Comparison of ENCODE assay signal across 11 mouse cellular contexts in the genomic region with DNA sequence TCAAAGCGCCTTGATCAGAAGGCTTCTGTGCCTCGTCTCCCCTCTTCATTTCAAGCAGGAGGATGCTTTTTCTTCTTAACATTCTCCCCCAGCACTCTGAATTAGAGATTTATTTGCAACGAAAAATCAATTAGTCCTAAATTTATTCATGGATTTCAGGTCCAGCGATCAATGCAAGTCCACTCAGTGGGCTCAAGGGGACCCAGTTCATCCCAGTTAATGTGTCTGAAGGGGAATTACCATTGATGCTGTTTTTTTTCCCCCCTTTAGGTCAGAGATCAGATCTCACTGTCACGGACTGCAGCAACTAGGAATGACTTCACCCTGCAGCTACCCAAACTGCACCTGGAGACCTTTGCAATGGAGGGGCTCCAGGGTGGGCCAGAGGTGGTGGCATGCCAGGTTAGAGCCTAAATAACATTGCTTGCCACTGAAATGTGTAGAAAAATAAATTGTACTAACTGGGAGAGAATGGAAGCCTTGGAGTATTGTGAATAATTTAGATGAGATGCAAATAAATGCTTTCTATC.
DNase-seq lines count a peak whose midpoint lies in the region; ATAC-seq lines count a peak whose summit lies in the region.
"Had no signal": no experiment of that assay in that cellular context is flagged by ENCODE, and none has a peak within 500 bp of the region (broad histone marks: within the 10 kb centered on the region; RNA-seq: fewer than 3 reads in every experiment).

No protein-coding gene starts in this region.

- no peak for DNase-seq in forebrain, embryonic 10.5 days (ENCODE audit: extremely low spot score, low spot score)
- no peak for DNase-seq in forebrain, embryonic 11.5 days (ENCODE audit: low spot score)
- DNase-seq in embryonic facial prominence, embryonic 14.5 days (ENCODE audit: low spot score): no peak
- no peak for DNase-seq in hindbrain, embryonic 14.5 days (ENCODE audit: low spot score)
- DNase-seq in midbrain, embryonic 14.5 days: peak; percentile 36
- no peak for DNase-seq in MN1 (ENCODE audit: low spot score)
- DNase-seq in heart, postnatal 10 days: no peak
- DNase-seq in cerebellum, adult 8-10 months: no peak

- no peak overlapping the region for H3K9ac ChIP-seq in forebrain, embryonic 11.5 days (ENCODE audit: low read length)
- H3K9ac ChIP-seq in embryonic facial prominence, embryonic 14.5 days (ENCODE audit: low read depth, low read length): no peak overlapping the region
- H3K9ac ChIP-seq in hindbrain, embryonic 14.5 days: no peak overlapping the region; the same call in 1 of the 2 replicates
- H3K9ac ChIP-seq in midbrain, embryonic 14.5 days (replicated peaks; ENCODE audit: low read length): no peak overlapping the region
- H3K9ac ChIP-seq: embryonic facial prominence, embryonic 13.5 days; liver, postnatal 0 days had no signal

- H3K4me3 ChIP-seq in forebrain, embryonic 10.5 days: 0 out of 2 replicates have a peak overlapping the region, but pooled peaks have one; percentile 25
- H3K4me3 ChIP-seq in forebrain, embryonic 11.5 days (ENCODE audit: low read depth, low read length): no peak overlapping the region
- no peak overlapping the region for H3K4me3 ChIP-seq in embryonic facial prominence, embryonic 14.5 days (ENCODE audit: low read depth, low read length)
- H3K4me3 ChIP-seq in hindbrain, embryonic 14.5 days (replicated peaks; ENCODE audit: low read length): no peak overlapping the region
- H3K4me3 ChIP-seq in midbrain, embryonic 14.5 days (replicated peaks; ENCODE audit: low read depth, low read length): peak overlapping the region; percentile 7; the same call in 1 of the 2 replicates
- H3K4me3 ChIP-seq: embryonic facial prominence, embryonic 13.5 days; heart, adult 2 months had no signal

- 34% methylated on average over 5 of the region's 5 CpGs for WGBS in forebrain, embryonic 10.5 days
- WGBS in forebrain, embryonic 11.5 days: 18% methylated on average over 5 of the region's 5 CpGs
- 41% methylated on average over 5 of the region's 5 CpGs for WGBS in embryonic facial prominence, embryonic 14.5 days
- whole genome bisulfite sequencing in hindbrain, embryonic 14.5 days: 17% methylated on average over 5 of the region's 5 CpGs
- WGBS in midbrain, embryonic 14.5 days: 10% methylated on average over 5 of the region's 5 CpGs

- peak overlapping the region; percentile 51; the same call in 1 of the 2 replicates for H3K27ac ChIP-seq in forebrain, embryonic 10.5 days
- no peak overlapping the region for H3K27ac ChIP-seq in forebrain, embryonic 11.5 days (ENCODE audit: low read depth, low read length)
- H3K27ac ChIP-seq in embryonic facial prominence, embryonic 14.5 days (replicated peaks; ENCODE audit: low read depth, low read length): no peak overlapping the region
- no peak overlapping the region for H3K27ac ChIP-seq in hindbrain, embryonic 14.5 days
- H3K27ac ChIP-seq in midbrain, embryonic 14.5 days (replicated peaks; ENCODE audit: low read depth, low read length): peak overlapping the region; percentile 39; the same call in 1 of the 2 replicates
- H3K27ac ChIP-seq: embryonic facial prominence, embryonic 13.5 days; heart, adult 2 months had no signal

- no peaks in the 10 kb centered on the region for H3K36me3 ChIP-seq in forebrain, embryonic 10.5 days (replicated peaks)
- H3K36me3 ChIP-seq in forebrain, embryonic 11.5 days (ENCODE audit: control insufficient read depth, insufficient read depth, low read length): no peaks in the 10 kb centered on the region
- H3K36me3 ChIP-seq in embryonic facial prominence, embryonic 14.5 days (ENCODE audit: control insufficient read depth, insufficient read depth, low read length): no peaks in the 10 kb centered on the region
- no peaks in the 10 kb centered on the region for H3K36me3 ChIP-seq in hindbrain, embryonic 14.5 days (replicated peaks; ENCODE audit: control insufficient read depth, insufficient read depth)
- H3K36me3 ChIP-seq in midbrain, embryonic 14.5 days (ENCODE audit: control insufficient read depth, insufficient read depth, low read length): no peaks in the 10 kb centered on the region
- H3K36me3 ChIP-seq: embryonic facial prominence, embryonic 13.5 days had no signal

- intact Hi-C loops in heart, postnatal 10 days (cut with DNase I): loop anchor here (5.0 to 10.0 kb wide), 4 partner anchors 107 to 1302 kb away; a partner anchor contains a TSS

- H3K4me2 ChIP-seq in forebrain, embryonic 11.5 days (ENCODE audit: low read depth, low read length, severe bottlenecking): no peak overlapping the region; the same call in 1 of the 2 replicates
- H3K4me2 ChIP-seq in embryonic facial prominence, embryonic 14.5 days (ENCODE audit: low read depth, low read length): 0 out of 2 replicates have a peak overlapping the region, but pooled peaks have one; percentile 24
- peak overlapping the region; percentile 39 for H3K4me2 ChIP-seq in hindbrain, embryonic 14.5 days (replicated peaks)
- peak overlapping the region; percentile 39 for H3K4me2 ChIP-seq in midbrain, embryonic 14.5 days (ENCODE audit: low read length)

- H3K9me3 ChIP-seq in forebrain, embryonic 10.5 days: no peaks in the 10 kb centered on the region
- no peaks in the 10 kb centered on the region for H3K9me3 ChIP-seq in forebrain, embryonic 11.5 days (ENCODE audit: control insufficient read depth, low read length)
- H3K9me3 ChIP-seq in embryonic facial prominence, embryonic 14.5 days (ENCODE audit: control insufficient read depth, low read length): no peaks in the 10 kb centered on the region
- no peaks in the 10 kb centered on the region for H3K9me3 ChIP-seq in hindbrain, embryonic 14.5 days (ENCODE audit: control insufficient read depth, low read length)
- no peaks in the 10 kb centered on the region for H3K9me3 ChIP-seq in midbrain, embryonic 14.5 days (ENCODE audit: control insufficient read depth, low read length)
- H3K9me3 ChIP-seq: embryonic facial prominence, embryonic 13.5 days had no signal

- no peaks in the 10 kb centered on the region for H3K27me3 ChIP-seq in forebrain, embryonic 10.5 days (ENCODE audit: poor library complexity, severe bottlenecking)
- H3K27me3 ChIP-seq in forebrain, embryonic 11.5 days (ENCODE audit: control insufficient read depth, insufficient read depth, low read length): no peaks in the 10 kb centered on the region
- H3K27me3 ChIP-seq in embryonic facial prominence, embryonic 14.5 days (replicated peaks; ENCODE audit: control insufficient read depth, insufficient read depth, low read length): no peaks in the 10 kb centered on the region
- H3K27me3 ChIP-seq in hindbrain, embryonic 14.5 days (ENCODE audit: control insufficient read depth, insufficient read depth, low read length): no peaks in the 10 kb centered on the region
- no peaks in the 10 kb centered on the region for H3K27me3 ChIP-seq in midbrain, embryonic 14.5 days (ENCODE audit: control insufficient read depth, insufficient read depth, low read length)
- H3K27me3 ChIP-seq: embryonic facial prominence, embryonic 13.5 days had no signal

- H3K4me1 ChIP-seq in forebrain, embryonic 10.5 days: peaks cover 33% of the 10 kb centered on the region
- no peaks in the 10 kb centered on the region; the same call in none of the 2 replicates for H3K4me1 ChIP-seq in forebrain, embryonic 11.5 days (replicated peaks; ENCODE audit: control insufficient read depth, insufficient read depth, low read length)
- peaks cover 4% of the 10 kb centered on the region; the same call in 1 of the 2 replicates for H3K4me1 ChIP-seq in embryonic facial prominence, embryonic 14.5 days (ENCODE audit: control insufficient read depth, insufficient read depth, low read length)
- 0 out of 2 replicates have a peak, but pooled peaks cover 4% of the 10 kb centered on the region for H3K4me1 ChIP-seq in hindbrain, embryonic 14.5 days (replicated peaks; ENCODE audit: control insufficient read depth, insufficient read depth, low read length)
- H3K4me1 ChIP-seq in midbrain, embryonic 14.5 days (ENCODE audit: control insufficient read depth, insufficient read depth, low read length): peaks cover 5% of the 10 kb centered on the region; the same call in 1 of the 2 replicates

- ATAC-seq in forebrain, embryonic 11.5 days (replicated peaks; ENCODE audit: low FRiP score): no peak
- ATAC-seq in embryonic facial prominence, embryonic 14.5 days (ENCODE audit: low read depth): no peak
- no peak for ATAC-seq in hindbrain, embryonic 14.5 days (ENCODE audit: low FRiP score)
- peak; percentile 24; the same call in 1 of the 2 replicates for ATAC-seq in midbrain, embryonic 14.5 days (ENCODE audit: low FRiP score, low TSS enrichment)
- ATAC-seq: liver, postnatal 0 days had no signal

Comparison
In these comparisons a context has a peak if more than half of its experiments do, and no peak if none do; other contexts are left out.
1. H3K27ac ChIP-seq: peak in forebrain, embryonic 10.5 days (single experiment) and midbrain, embryonic 14.5 days (single experiment); none in forebrain, embryonic 11.5 days (single experiment), embryonic facial prominence, embryonic 14.5 days (single experiment) and hindbrain, embryonic 14.5 days (single experiment).
2. H3K4me3 ChIP-seq: peak in forebrain, embryonic 10.5 days (single experiment) and midbrain, embryonic 14.5 days (single experiment); none in forebrain, embryonic 11.5 days (single experiment), embryonic facial prominence, embryonic 14.5 days (single experiment) and hindbrain, embryonic 14.5 days (single experiment).